Mouse (Mus musculus): Measurements from ENCODE around the gene Dgcr8.

GRCm38 (mm10) chr16:18218580-18218996 lies 70.5 kb downstream of the Dgcr8 start:
- TF ChIP-seq USF1 (IDR thresholded peaks at IDR 0.05; ENCODE audit: low read depth) (no peak), POLR2AphosphoS2 (IDR thresholded peaks at IDR 0.05; ENCODE audit: insufficient read length, low read depth) (no peak), MAX (IDR thresholded peaks at IDR 0.05; ENCODE audit: low read depth) (no peak), POLR2A (IDR thresholded peaks at IDR 0.05; ENCODE audit: insufficient read length, low read depth) (no peak), CEBPB (IDR thresholded peaks at IDR 0.05; ENCODE audit: insufficient read depth, poor library complexity, severe bottlenecking) (no peak)
